Mouse (Mus musculus) lung, embryonic 16.5 days (tissue): ENCODE measurements around the gene Caly. TPM values are rescaled to one million over a fixed set of nuclear protein-coding genes. Genes with fewer than 3 reads are reported as not detected.

ENCODE experiments used
- ATAC-seq: fragments of 200-750 bp; cut with Nextera tagmentation; 2 replicates; pipeline ENCODE4 v1.8.0; 2017; ENCODE audit warnings: low read depth, mild to moderate bottlenecking, moderate library complexity
- H3K27ac ChIP-seq: fragments of 300-500 bp; sonication (generic); 2 replicates; pipeline ENCODE4 v1.5.1; 2014; ENCODE audit warnings: mild to moderate bottlenecking, control low read depth, low read length
- H3K27me3 ChIP-seq: fragments of 300-500 bp; sonication (generic); 2 replicates; pipeline ENCODE4 v1.6.1; 2014; ENCODE audit warnings: low read depth, low read length, mixed read lengths; ENCODE audit not compliant: control insufficient read depth, insufficient read depth
- H3K36me3 ChIP-seq: fragments of 300-500 bp; sonication (generic); 2 replicates; pipeline ENCODE4 v1.6.1; 2014; ENCODE audit warnings: low read length; ENCODE audit not compliant: control insufficient read depth, insufficient read depth
- H3K4me1 ChIP-seq: fragments of 300-500 bp; sonication (generic); replicated peaks from 2 replicates; pipeline ENCODE4 v1.6.1; 2014; ENCODE audit warnings: low read length, mixed read lengths; ENCODE audit not compliant: control insufficient read depth, insufficient read depth
- H3K4me2 ChIP-seq: fragments of 300-500 bp; sonication (generic); 2 replicates; pipeline ENCODE4 v1.6.1; 2014; ENCODE audit warnings: low read depth, low read length, control low read depth
- H3K4me3 ChIP-seq: fragments of 300-500 bp; sonication (generic); 2 replicates; pipeline ENCODE4 v1.5.1; 2014; ENCODE audit warnings: mild to moderate bottlenecking, low read length, control low read depth
- H3K9ac ChIP-seq: fragments of 300-500 bp; sonication (generic); 2 replicates; pipeline ENCODE4 v1.6.1; 2014; ENCODE audit warnings: low read length, control low read depth
- H3K9me3 ChIP-seq: fragments of 300-500 bp; sonication (generic); 2 replicates; pipeline ENCODE4 v1.6.1; 2016; ENCODE audit warnings: low read length; ENCODE audit not compliant: control insufficient read depth
- WGBS: fragments of 180-500 bp; shearing (Covaris S2); extraction: QIAGEN DNeasy Blood & Tissue Kit; methylation state at CpG from one replicate; pipeline ENCODE4 v1.1.7; 2014; 5-methylcytosine and 5-hydroxymethylcytosine counted together
- polyA plus RNA-seq: library from polyadenylated mRNA; unstranded; fragments of >200 nt; fragmentation: Nextera tagmentation; extraction: Ambion mirVana; gene quantifications from 2 replicates; pipeline ENCODE4 v1.2.1, GENCODE M21; 2015

The Caly gene
- polyA plus RNA-seq, 1 experiment from 2014 or later, result 0.63 TPM

GRCm38 (mm10) chr7:140070042-140070711 is 12.2 kb downstream of the Caly start:
- 20% methylated on average over 35 of the region's 39 CpGs for WGBS
- Histone ChIP-seq H3K4me3 (peak overlapping the region; percentile 38), H3K4me2 (peak overlapping the region; percentile 58), H3K27ac (no peak overlapping the region), H3K9ac (peak overlapping the region; percentile 54; the same call in 1 of the 2 replicates), H3K36me3 (no peaks in the 10 kb centered on the region), H3K27me3 (peaks cover 6% of the 10 kb centered on the region), H3K4me1 (no peaks in the 10 kb centered on the region), H3K9me3 (no peaks in the 10 kb centered on the region)
- ATAC-seq, result peak; percentile 59

GRCm38 (mm10) chr7:140067397-140067796 is 15.0 kb downstream of the Caly start:
- whole genome bisulfite sequencing, result 57% methylated on average over 6 of the region's 6 CpGs

GRCm38 (mm10) chr7:140063092-140063491 is 19.3 kb downstream of the Caly start:
- no peak for ATAC-seq
- WGBS, result 16% methylated on average over 7 of the region's 7 CpGs
- no peak overlapping the region for H3K27ac ChIP-seq
- H3K9me3 ChIP-seq, result no peaks in the 10 kb centered on the region
- H3K4me3 ChIP-seq, result no peak overlapping the region
- no peaks in the 10 kb centered on the region for H3K36me3 ChIP-seq
- H3K4me1 ChIP-seq, result peaks cover 9% of the 10 kb centered on the region
- no peak overlapping the region for H3K4me2 ChIP-seq
- no peak overlapping the region for H3K9ac ChIP-seq
- peaks cover 56% of the 10 kb centered on the region for H3K27me3 ChIP-seq

More at GRCm38 (mm10) chr7:140067397-140067796, 15.0 kb downstream of the Caly start:
- H3K4me2 ChIP-seq, result no peak overlapping the region
- no peak overlapping the region for H3K27ac ChIP-seq
- no peaks in the 10 kb centered on the region for H3K4me1 ChIP-seq
- no peaks in the 10 kb centered on the region for H3K36me3 ChIP-seq
- H3K9ac ChIP-seq, result no peak overlapping the region
- ATAC-seq, result no peak
- no peaks in the 10 kb centered on the region for H3K9me3 ChIP-seq
- H3K4me3 ChIP-seq, result no peak overlapping the region
- peaks cover 19% of the 10 kb centered on the region for H3K27me3 ChIP-seq

- Histone ChIP-seq H3K27ac (no peak overlapping the region), H3K9ac (no peak overlapping the region), H3K4me3 (no peak overlapping the region), H3K27me3 (peaks cover 64% of the 10 kb centered on the region), H3K36me3 (no peaks in the 10 kb centered on the region), H3K9me3 (no peaks in the 10 kb centered on the region), H3K4me1 (peaks cover 11% of the 10 kb centered on the region), H3K4me2 (no peak overlapping the region)
- no peak for ATAC-seq
- 17% methylated on average over 11 of the region's 11 CpGs for WGBS
Measured at GRCm38 (mm10) chr7:140062307-140062706, 20.0 kb downstream of the Caly start.

GRCm38 (mm10) chr7:140061832-140062130 is 20.6 kb downstream of the Caly start:
- H3K27ac ChIP-seq, result no peak overlapping the region
- H3K9ac ChIP-seq, result no peak overlapping the region
- H3K4me3 ChIP-seq, result no peak overlapping the region
- peaks cover 69% of the 10 kb centered on the region for H3K27me3 ChIP-seq
- H3K9me3 ChIP-seq, result no peaks in the 10 kb centered on the region
- H3K36me3 ChIP-seq, result no peaks in the 10 kb centered on the region
- peaks cover 11% of the 10 kb centered on the region for H3K4me1 ChIP-seq
- peak overlapping the region; percentile 59 for H3K4me2 ChIP-seq
- 3% methylated on average over 6 of the region's 6 CpGs for WGBS
- ATAC-seq, result no peak

- H3K4me3 ChIP-seq, result peak overlapping the region; percentile 39
- H3K27me3 ChIP-seq, result peaks cover 75% of the 10 kb centered on the region
- no peaks in the 10 kb centered on the region for H3K9me3 ChIP-seq
- no peaks in the 10 kb centered on the region for H3K36me3 ChIP-seq
- H3K27ac ChIP-seq, result no peak overlapping the region
- H3K9ac ChIP-seq, result no peak overlapping the region
- ATAC-seq, result peak; percentile 51
- WGBS, result 2% methylated on average over 47 of the region's 47 CpGs
- H3K4me2 ChIP-seq, result peak overlapping the region; percentile 59
- H3K4me1 ChIP-seq, result peaks cover 11% of the 10 kb centered on the region
Measured at GRCm38 (mm10) chr7:140060936-140061831, 21.2 kb downstream of the Caly start.

- Histone ChIP-seq H3K27ac (no peak overlapping the region), H3K27me3 (peaks cover 84% of the 10 kb centered on the region), H3K4me1 (peaks cover 11% of the 10 kb centered on the region), H3K36me3 (no peaks in the 10 kb centered on the region), H3K9ac (no peak overlapping the region), H3K9me3 (no peaks in the 10 kb centered on the region), H3K4me2 (no peak overlapping the region), H3K4me3 (no peak overlapping the region)
- no peak for ATAC-seq
- WGBS, result 40% methylated on average over 4 of the region's 4 CpGs
Measured at GRCm38 (mm10) chr7:140059601-140060000, 22.7 kb downstream of the Caly start.

- no peaks in the 10 kb centered on the region for H3K9me3 ChIP-seq
- peaks cover 11% of the 10 kb centered on the region for H3K4me1 ChIP-seq
- no peak for ATAC-seq
- H3K27me3 ChIP-seq, result peaks cover 80% of the 10 kb centered on the region
- H3K27ac ChIP-seq, result no peak overlapping the region
- WGBS, result 24% methylated on average over 7 of the region's 7 CpGs
- peak overlapping the region; percentile 49 for H3K4me3 ChIP-seq
- H3K36me3 ChIP-seq, result no peaks in the 10 kb centered on the region
- no peak overlapping the region; the same call in 1 of the 2 replicates for H3K9ac ChIP-seq
- H3K4me2 ChIP-seq, result peak overlapping the region; percentile 76
Measured at GRCm38 (mm10) chr7:140058528-140058927, 23.8 kb downstream of the Caly start.
